Mouse (Mus musculus): ENCODE results near the gene Atp5j2.
A peak's percentile ranks its signal among the peaks of the same experiment; 100 is the strongest.
"Not testable (repeated sequence)": the region's sequence is repeated elsewhere in the genome, so short reads cannot be mapped to it uniquely, and the experiment has no call there.

Gene Atp5j2

GRCm38 (mm10) chr5:145191962-145192361 is at the start of gene Atp5j2:
TSS of gene Atp5j2 (minus strand) at chr5:145192062.
- DNase-seq, result no peak

DNA sequence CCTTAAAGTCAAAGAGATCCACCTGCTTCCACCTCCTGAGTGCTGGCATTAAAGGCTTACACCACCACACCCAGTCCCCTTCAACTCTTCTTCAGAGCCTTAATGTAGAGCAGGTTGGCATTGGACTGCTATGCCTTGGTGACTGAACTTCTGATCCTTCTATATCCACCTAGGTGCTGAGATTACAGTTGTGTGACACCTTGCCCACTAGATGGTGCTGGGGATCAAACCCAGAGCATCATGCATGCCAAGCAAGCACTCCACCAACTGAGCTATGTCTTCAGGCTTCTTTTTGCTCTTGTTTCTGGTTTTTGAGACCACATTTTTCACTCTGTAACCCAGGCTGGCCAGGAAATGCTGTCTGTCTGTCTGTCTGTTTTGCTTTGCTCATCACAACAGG is 42.8 kb upstream of the Atp5j2 start:
- peak; percentile 28 to 46 for DNase-seq

DNA sequence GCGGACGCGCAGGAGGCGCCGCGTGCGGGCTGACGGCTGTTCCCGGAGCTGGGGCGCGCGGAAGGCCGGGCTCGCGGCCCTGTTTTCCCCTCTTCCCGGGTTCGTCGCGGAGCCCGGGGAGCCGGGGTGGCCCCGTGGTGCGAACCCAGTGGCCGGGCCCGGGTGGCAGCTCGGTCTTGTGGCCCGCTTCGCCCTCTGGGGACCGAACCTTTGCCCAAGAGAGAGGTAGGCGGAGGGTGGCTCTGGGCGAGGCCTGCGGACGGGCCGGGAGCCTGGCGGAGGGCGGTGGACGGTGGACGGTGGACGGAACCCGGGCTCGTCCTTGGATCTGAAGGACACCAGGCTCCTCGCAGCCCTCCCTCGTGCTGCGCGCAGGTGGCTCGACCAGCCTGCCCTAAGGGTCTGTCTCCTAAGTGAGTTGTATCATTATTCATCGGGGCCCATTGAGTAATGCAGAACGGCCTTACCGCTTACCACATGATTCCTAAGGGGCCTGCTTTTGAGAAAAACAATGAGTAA is 40.1 kb upstream of the Atp5j2 start:
- DNase-seq, result no peak

DNA sequence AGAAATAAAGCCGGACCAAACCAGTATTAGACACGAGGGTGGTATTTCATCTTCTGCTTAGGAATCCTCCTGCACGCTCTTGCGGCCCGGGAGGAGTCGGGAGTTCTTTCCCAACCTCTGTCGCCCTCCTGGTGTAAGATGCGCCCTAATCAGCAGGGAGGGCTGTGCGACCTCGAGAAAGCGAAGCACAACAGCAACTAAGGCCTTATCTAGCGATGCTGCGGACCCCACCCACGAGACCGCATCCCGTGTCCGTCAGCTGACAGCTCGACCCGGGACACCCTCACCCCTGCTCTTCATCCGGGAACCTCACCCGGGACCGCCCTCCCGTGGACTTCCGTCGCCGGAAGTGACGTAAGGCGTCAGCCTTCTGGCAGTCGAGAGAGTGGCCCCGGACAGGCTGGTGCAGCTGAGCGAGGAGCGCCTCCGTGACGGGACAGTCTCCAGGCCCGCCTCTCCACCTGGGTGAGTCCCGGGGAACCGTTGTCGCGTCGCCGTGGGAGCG is 39.6 kb upstream of the Atp5j2 start, which contains the start of gene Zfp655:
Gene Zfp655 (plus strand): TSS at position 349 of the 505 bp plus-strand sequence.
- DNase-seq, result peak; percentile 97 to 98

DNA sequence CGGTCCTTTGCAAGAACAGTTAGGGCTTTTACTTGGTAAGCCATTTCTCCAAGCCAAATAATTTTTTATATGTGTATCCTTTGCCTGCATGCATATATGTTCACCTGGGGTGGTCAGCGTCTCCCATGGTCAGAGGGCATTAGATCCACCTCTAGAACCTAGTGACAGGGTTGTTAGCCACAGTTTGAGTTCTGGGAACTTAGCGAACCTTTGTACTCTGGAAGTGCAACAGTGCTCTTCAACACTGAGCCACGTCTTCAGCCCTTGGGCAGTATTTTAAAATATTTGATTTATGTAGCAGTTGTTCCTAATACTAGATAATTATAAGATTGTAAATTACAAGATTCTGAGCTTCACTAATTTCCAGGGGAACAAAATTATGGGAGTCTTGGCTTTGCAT is 38.8 kb upstream of the Atp5j2 start:
- DNase-seq, result peak in 1 of 2 experiments; percentile 9

DNA sequence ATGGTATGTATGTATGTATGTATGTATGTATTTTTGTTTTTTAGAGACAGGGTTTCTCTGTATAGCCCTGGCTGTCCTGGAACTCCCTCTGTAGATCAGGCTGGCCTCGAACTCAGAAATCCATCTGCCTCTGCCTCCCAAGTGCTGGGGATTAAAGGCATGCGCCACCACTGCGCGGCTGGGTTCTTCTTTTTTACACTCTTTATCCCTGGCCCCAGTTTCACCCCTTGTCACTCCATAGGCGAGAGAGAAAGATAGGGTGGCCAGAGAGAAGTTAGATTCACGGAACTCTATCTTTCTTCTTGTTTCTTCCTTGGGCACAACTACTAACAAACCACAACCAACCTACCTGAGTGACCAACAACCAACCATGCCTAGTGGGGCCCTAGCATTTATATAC is 37.4 kb upstream of the Atp5j2 start:
- DNase-seq, result not testable (repeated sequence)

DNA sequence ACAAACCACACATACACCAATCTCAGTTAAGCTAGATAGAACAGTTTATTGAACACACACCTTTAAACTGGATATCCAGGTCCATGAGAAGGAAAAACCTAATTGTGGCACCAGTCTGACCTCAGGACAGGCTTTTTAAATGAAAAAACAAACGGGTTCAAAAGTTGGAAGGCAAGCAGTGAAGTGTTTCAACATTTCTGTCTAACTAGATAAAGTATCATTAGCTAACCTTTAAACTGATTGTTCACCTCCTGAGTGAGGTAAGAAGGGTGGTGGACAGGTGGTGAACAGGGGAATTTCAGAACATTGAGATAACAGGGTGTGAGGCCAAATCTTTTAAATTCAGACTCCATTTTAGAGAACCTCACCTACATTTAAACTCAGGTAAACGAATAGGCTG is 34.6 kb upstream of the Atp5j2 start:
- no peak for DNase-seq

GRCm38 (mm10) chr5:145223395-145223794 is 31.5 kb upstream of the Atp5j2 start:
- DNase-seq, result no peak

- no peak for DNase-seq
Observed at GRCm38 (mm10) chr5:145222840-145223239, 31.0 kb upstream of the Atp5j2 start.

DNA sequence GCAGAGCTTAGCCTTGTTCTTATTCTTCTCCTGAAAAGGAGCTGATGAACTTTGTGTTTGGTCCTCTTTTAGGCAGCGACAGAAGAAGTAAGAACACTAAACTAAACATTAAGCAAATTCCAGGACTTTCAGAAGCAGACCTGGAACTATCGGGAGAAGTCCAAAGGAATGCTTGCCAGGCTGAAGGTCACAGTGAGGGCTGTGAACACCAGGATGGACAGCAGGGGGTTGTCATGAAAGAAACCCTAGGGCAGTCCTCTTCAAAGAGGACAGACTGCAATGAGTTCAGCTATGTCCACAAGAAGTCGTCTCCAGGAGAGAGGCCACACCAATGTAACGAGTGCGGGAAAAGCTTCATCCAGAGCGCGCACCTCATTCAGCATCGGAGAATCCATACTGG is 28.1 kb upstream of the Atp5j2 start:
- DNase-seq, result no peak

DNA sequence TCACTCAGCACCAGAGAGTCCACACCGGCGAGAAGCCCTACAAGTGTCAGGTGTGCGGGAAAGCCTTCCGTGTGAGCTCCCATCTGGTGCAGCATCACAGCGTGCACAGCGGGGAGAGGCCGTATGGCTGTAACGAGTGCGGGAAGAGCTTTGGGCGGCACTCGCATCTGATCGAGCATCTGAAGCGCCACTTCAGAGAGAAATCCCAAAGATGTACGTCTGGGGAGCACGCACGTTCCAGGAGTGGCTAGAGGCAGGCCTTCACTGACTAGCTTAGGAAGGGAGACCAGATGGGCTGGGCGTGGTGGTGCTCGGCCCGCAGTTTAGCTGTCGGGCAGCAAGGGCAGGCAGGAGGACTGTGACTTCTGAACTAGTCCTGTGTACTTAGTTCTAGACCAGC is 26.8 kb upstream of the Atp5j2 start:
- no peak for DNase-seq

DNA sequence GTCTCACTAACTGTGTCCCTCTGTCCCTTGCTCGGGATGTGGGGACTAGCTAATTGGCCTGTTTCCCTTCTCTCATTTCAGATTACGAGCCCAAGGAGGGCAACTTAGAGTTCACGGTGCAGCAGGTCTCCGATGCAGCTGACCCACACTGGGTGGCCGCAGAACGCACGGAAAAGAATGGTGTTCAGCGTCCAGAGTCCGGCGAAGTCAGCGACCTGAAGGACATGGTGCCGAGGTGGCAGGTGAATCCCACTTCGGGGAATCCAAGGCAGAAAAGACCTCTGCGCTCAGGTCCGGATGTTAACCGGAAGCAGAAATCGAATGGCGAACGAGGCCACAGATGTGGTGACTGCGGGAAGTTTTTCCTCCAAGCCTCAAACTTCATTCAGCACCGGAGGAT is 26.3 kb upstream of the Atp5j2 start:
- DNase-seq, result no peak

DNA sequence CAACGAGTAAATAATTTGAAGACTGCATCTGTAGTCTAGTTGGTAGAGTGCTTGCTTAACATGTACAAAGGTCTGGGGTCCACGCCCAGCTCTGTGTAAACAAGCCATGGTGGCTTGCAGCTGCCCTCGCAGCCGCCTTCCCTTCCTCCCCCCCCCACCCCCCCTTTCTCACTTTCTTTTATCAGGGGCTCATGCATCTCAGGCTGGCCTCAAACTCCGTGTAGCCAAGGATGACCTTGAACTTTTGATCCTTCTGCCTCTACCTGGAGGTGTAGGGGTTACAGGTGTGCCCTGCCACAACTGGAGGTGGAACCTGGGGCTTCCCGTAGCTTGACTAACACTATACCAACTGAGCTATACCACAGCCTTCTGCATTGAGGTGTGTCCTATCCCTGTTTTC is 25.9 kb upstream of the Atp5j2 start:
- DNase-seq, result no peak

DNA sequence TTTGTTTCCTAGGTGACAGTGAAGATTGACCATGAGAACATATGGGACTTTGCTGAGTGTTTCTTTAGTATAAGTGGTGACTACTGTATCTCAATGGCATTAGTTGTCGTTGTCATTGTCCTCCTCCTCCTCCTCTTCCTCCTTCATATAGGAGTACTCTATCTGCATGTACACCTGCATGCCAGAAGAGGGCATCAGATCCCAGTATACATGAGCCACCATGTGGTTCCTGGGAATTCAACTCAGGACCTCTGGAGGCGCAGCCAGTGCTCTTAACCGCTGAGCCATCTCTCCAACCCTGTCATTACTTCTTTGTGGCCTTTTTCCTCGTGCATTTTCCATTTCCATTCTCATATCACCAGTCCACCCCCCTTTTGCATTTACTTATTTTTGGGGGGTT is 22.8 kb upstream of the Atp5j2 start:
- no peak for DNase-seq

DNA sequence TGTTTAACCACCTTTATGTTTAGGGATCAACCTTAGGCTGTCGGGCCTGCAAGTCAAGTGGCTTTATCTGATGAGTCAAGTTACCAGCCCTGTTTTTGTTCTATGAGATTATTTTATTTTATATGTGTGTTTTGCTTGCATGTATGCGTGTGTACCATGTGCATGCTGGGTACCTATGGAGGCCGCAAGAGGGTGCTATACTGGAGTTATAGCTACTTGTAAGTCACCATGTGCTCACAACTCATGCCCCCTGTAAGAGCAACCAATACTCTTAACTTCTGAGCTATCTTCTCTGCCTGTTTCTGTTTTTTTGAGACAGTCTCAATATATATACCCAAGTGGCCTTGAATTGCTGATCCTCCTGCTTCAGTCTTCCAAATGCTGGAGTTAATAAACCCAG is 21.6 kb upstream of the Atp5j2 start:
- no peak for DNase-seq

DNA sequence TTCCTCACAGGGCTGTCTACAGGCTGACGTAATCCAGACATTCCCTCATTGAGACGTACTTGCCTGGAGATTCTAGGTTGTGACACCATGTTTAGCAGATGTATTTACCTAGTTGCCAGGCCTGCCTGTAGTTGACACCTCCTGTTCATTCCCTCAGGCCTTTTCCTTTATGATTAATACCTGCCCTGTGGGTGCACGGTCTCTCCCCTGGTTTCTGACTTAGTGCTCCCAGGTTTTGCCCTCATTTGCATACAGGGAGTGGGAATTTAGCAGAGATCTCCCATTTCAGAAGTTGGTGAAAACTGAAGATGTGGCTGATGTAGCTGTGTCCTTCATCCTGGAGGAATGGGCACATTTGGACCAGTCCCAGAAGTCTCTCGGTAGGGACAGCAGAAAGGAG is 20.4 kb upstream of the Atp5j2 start:
- DNase-seq, result no peak

- DNase-seq, result no peak
Observed at GRCm38 (mm10) chr5:145211340-145211739, 19.5 kb upstream of the Atp5j2 start.

DNA sequence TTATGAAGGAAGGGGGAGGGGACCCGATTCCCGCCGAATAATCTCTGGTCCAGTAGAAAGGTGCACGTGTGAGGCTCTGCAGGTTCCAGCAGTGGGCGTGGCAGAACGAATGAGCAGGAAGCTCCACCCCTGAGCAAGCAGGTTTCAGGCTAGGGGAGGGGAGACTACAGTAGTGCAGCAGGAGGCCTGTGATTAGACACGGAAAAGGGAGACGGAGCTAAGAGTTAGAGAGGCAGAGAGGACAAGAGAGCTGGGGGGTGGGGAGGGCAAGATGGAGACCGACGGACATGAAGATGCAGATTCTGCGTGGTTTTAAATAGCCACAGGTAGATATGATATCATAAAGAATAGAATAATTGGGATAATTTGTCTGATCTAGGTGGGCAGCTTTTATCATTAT is 16.5 kb upstream of the Atp5j2 start:
- DNase-seq, result not testable (repeated sequence)

GRCm38 (mm10) chr5:145207954-145208353 is 16.1 kb upstream of the Atp5j2 start:
- no peak for DNase-seq

DNA sequence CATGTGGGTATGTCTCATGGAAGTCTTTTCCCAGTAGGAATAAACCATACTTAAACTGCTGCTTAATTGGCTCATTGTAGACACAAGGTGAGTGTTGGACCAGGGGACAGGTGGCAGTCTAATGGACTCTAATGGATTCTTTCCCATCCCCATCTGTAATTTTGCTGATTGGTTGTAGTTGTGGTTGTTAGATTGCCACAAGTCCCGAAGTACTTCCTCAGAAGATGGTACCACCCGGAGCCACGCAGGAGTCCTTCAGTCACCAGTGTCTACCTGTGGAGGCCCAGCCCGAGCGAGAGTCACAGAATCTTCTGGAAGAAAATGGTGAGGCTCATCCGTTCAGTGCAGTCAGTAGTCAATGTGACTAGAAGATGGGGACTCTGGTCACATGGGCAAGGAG is 15.5 kb upstream of the Atp5j2 start:
- DNase-seq, result no peak

- DNase-seq, result peak in 1 of 2 experiments; percentile 17
Observed at GRCm38 (mm10) chr5:145205041-145205440, 13.2 kb upstream of the Atp5j2 start.

DNA sequence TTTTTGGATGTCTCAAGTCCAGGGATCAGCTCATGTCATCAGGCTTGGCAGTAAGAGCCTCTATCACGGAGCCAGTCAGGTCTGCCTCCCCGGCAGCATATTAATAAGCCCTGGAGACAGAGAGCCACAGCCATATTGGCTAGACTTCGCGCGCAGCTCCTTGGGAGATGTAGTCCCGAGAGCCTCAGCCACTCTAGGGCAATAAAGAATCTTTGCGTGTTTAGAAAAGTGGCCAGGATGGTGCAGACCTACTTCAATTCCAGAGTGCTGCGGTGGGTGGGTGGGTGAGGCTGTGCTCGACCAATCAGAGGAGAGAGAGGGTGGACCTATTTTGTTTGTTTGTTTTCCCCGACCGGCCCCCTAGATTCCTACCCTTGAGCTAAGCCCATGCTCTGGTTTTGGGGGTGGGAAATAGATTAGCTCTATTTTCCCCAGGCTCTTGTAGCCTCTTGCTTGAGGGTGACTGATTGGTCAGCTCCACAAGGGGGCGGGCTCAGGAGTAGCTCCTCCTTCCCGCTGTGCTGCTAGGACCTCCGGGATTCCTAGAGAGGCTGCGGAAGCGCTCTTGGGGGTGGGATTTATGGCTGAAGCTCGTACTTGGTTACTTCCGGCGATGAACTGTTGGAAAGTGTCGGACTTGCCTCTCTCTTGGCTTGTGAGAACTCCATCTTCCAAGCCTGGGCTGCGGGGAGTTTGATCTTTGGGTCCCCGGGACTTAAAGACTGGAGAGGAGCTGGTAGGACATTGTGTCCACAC is 12.3 kb upstream of the Atp5j2 start, which contains the start of gene Zkscan5:
Gene Zkscan5 (plus strand): TSS at position 627 of the 756 bp plus-strand sequence.
- DNase-seq, result peak; percentile 99

GRCm38 (mm10) chr5:145202446-145202845 is 10.6 kb upstream of the Atp5j2 start:
- no peak for DNase-seq

DNA sequence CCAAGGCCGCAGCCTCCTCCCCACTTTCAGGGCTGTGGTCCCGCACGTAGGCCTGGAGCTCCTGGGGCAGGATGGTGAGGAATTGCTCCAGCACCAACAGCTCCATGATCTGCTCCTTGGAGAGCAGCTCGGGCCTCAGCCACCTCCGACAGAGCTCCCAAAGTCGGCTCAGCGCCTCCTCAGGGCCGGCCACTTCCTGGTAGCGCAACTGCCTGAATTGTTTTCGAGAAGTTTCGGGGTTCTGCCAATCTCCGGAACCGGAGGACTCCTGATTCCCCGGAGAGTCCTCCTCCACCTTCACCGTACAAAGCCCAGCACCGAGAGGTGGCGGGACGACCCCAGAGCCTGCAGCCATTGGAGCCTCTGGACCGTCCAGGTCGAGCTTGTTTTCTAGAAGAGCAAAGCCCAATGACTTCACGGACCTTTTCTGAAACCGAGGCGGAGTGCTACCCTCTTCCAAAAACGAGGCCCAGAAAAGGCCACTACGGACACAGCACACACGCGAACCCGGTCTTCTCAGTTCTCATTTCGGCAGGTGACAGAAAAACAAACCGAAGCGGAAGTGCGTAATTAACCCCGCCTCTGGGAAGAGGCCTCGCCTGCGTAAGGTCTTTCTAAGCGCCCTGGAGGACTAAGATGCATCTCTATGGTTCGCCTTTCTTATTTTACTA is 9.6 kb upstream of the Atp5j2 start, which contains the start of gene Zkscan14:
Gene Zkscan14 (minus strand): TSS at position 548 of the 671 bp plus-strand sequence.
- DNase-seq, result peak; percentile 77 to 84
